Mouse (Mus musculus) heart, postnatal 4 days (tissue): ENCODE measurements at regions not wholly inside any gene's neighbourhood (a gene's known extent, or its start where the extent isn't known, plus 50 kb on each side); places are given as distances from the start of the nearest gene placed in this dataset.
A peak's percentile ranks its signal among the peaks of the same experiment; 100 is the strongest.

Experiments used
- DNase-seq: peaks from one replicate; pipeline ENCODE4 v3.0.0; 2021

DNA sequence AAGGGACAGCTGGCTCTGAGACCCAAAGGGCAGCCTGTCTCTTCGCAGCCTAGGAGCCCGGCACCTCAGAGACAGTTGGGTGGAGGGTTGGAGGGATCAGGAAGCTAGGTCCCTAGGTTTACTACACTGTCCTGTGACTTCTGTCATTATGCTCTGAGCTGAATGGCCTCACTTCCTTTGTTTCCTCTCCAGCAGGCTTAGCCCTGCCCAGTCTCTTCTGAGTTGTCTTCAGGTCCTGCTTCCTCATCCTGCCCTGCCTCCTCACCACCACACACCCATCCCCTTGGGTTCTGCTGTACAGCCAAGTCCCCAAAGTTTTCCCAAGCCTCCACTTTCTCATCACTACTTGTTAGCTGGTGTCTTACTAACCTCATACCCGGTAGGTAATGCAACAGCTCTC lies 122.7 kb upstream of the Ccdc122 start:
- DNase-seq = no peak

DNA sequence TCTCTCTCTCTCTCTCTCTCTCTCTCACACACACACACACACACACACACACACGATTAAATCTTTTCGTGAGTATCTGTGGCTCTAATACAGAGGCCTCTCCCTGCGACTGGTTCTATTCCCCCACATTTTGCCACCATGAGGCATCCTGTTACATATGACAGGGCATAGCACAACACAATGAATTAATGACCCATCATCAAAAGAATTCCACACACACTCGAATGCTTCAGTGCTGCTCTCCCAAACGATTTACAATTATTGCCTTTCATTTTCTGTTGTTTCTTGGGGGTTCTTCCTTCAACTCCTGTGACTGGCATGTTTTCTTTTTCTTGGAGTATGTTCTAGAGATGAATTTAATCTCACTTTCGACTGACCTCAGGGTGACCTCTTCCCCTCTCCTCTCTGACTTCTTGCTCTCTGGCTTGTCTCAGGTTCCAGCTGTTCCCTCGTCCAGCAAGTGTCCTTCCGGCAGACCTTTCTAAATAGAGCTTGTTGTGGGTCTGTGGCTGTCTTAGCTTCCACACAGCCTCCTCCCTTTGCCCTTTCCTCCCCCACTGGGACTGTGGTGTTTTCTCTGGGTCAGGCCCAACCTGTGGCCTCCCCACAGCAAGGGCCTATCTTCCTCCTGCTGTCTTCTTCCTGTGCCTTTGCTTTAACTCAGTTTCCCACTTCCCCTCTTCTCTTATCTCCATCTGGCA lies 124.1 kb upstream of the Ccdc122 start:
- no peak for DNase-seq

DNA sequence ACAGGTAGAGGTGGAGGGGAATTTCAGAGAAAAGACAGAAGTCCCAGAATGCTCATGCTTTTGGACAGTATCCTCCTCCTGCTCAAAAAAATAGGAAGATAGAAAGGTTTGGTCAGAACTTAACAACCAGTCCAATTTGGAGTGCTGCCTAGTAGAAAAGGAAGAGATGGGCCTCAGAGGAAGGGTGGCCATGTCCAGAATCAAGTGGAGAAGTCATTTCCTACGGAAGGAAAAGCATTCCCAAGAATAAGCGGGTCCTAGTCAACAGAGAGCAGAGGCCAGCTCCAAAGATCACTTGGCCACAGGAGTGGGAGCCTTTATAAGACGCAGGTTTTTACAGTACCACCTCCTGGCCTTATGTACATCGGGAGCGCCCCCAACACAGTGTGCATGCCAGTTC lies 125.3 kb upstream of the Ccdc122 start:
- DNase-seq = no peak

DNA sequence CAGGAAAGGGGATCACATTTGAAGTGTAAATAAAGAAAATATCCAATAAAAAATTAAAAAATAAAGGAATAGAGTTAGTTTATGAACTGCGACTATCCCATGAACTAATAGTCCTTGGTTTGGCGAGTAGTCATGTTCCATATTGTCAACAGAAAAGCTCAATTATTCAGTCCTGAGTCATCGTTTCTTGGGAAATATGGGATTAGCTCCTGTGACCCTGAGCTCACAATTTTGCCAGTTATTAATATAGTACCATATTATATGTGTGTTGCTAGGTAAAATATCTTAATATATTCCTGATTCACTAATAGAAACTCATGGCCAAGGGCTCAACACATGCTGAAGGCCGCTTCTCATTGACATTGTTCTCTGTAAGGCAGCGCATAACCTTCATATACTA lies 126.4 kb upstream of the Ccdc122 start:
- DNase-seq = no peak

DNA sequence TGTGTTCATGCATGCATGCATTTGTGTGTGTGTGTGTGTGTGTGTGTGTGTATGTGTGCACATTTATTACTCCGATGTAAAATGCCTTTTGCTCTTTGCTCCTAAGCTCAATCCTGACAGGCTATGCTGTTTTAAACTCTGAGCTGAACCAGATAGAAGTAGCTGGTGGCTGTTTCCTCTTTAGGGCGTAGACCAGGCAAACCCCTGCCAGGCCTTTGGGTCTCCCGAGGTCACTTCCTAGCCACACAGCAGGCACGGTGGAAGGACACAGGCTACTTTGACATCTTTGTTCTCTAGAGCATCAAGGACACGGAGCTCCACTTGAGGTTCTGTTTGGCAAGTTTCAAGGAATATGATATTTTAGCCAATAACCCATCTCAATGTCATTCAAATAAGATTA lies 128.6 kb upstream of the Ccdc122 start:
- DNase-seq = peak; percentile 27

DNA sequence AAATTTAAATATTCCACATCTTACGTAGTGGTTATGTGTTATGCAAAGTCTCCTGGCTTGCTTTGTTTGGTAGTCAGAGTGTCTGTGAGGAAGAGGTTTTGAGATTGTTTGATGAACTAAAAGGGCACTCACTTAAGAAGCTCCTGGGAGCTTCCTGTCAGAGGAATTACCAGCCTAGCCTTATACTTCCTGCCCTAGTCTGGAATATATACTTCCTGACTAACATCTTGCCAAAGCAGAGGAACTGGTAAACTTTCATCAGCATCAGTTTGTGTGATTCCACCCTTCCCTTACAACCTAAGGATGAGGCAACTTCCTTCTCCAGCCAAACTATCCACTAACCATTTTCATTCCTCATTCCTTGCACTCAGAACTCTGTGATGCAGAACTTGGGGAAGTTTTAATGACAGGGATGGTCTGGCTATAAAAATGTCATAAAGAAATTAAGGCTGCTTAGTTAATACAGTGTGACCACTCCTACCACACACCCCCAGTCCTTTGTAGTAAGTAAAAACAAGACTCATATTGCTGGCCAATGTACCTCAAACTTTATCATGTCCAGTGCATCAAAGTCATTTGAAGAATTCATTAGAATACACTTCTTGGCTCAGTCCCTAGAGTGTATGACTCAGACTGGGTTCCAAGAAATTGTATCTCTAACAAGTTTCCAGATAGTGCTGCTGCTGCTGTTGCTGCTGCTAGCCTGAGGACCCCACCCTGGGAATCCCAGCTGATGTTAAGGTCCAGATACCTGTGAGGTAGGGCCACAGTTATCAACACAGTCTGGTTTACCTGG lies 133.4 kb upstream of the Ccdc122 start:
- no peak for DNase-seq

DNA sequence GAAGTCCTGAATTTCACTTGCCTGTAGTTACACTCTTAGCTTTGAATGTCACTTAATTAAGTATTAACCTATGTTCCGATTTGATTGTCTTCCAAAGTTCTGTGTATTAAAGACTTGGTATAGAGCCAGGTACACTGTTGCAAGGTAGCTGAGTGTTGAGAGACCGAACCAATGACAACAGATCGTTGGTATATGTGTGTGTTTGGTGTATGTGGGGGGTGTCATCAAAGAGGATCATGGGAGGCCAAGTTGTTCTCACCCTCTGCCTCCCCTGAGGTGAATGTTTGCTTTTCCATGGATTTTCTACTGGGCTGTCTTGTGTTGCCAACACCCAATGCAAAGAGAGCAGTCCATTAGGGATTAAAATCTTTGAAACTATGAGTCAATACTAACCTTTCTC lies 135.1 kb upstream of the Ccdc122 start:
- no peak for DNase-seq

DNA sequence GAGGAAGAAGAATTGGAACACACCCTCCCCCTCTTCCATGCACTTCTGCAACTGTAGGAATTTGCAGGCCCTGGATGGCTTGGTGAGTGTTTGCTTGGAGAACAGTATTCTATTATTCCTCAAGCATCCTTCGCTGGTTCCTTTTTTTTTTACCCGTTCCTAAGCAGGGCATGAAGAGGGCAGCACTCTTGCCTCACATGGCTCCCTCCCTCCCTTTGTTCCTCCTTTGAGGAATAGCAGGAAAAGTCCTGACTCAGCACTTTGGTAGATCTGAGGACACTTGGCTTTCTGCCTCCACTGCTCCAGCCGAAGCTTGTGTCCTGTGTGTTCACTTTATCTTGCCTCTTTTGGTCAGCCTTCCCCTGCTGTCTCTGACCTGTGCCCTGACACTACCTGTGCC lies 137.2 kb upstream of the Ccdc122 start:
- no peak for DNase-seq

DNA sequence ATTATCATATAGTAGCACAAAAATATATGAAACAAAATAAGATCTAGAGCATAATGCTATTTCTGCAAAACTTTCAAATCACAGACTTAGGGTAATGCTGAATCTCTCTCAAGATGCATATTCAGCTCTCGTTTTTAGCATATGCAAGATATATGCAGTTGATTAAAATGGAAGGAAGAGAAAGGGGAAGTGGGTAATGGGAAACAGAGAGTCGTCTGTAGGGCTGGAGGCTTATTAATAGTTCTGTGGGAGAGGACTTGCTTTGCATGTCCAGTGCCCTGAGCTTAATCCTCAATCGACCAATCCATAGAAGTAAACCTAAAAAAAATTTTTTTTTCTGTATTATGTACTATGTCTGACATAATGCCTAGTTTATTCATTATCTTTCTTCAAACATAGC lies 148.9 kb upstream of the Ccdc122 start:
- DNase-seq = no peak

DNA sequence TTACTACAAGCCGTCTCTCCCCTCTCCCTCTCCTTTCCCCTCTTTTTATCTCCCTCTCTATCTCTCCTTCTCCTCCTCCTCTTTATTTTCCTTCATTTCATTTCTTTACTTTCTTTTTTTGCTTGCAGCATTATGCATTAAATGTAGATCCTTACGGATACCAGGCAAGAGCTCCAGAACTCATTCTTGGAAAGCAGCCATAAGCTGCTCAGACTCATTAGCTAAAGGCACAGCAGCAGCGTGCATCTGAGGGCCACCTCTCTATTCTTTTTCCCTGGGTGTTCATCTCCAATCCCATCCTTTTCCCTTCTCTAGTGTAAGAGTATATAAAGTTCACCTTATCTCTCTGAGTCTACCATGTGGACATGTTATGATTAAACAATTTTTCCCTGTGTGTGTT lies 149.4 kb upstream of the Ccdc122 start:
- DNase-seq = no peak

DNA sequence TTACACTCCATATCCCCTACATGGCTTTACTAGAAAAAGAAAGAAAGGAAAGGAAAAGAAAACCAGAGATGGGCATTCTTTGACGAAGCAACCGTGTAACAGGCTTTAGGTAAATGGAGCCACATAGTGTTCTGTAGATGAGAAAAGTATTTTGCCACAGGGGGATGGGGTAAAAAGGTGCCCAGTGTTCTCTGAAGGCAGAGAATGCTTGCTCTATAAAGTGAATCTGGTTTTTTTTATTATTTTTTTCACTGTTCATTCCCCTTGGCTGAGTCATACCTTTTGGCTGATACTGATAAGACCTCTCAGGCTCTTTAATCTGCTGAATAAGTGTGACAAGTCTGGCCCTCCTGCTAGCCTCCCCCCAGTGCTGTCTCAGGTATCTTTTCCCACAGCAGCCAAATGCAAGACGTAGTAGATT lies 153.3 kb upstream of the Ccdc122 start:
- no peak for DNase-seq

DNA sequence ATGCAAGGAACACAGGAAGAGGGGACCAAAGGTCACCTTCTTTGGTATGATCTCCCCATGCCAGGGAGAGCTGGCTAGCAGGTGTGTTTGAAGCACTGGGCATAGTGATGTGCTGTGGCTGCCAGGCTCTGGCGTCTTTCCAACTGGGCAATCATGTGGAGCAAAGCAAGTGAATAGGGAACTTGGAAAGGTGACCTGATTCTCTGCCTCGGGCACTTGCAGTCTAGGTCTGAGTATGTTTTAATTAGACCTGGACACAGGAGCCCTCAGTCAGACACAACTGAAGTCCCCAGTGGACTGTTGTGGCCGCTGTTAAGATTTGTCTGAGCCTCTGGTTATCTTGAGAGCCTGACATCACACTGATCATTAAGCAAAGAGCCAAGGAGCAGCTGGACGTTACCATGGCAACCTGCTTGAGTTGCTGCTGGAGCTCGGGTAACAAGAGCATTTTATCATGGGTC lies 153.8 kb upstream of the Ccdc122 start:
- DNase-seq = peak; percentile 85

DNA sequence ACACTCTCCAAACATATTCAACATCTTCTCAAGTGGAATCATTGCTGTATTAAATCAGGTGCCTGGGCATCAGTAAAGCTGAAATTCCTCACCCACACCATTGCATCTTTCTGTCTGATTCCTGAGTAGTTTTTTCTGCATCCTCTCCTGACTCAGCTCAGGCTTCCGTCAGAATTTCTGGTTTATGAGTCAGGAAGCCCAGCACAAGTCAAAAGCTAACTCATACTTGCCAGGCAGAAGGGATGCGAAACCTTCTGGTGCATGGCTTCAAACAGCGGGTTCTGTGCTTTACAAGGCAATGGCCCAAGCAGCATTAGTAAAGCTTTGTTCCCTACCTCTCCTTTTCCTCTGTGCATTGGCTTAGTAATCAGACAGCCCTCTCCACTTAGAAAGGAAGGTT lies 155.7 kb upstream of the Ccdc122 start:
- no peak for DNase-seq

DNA sequence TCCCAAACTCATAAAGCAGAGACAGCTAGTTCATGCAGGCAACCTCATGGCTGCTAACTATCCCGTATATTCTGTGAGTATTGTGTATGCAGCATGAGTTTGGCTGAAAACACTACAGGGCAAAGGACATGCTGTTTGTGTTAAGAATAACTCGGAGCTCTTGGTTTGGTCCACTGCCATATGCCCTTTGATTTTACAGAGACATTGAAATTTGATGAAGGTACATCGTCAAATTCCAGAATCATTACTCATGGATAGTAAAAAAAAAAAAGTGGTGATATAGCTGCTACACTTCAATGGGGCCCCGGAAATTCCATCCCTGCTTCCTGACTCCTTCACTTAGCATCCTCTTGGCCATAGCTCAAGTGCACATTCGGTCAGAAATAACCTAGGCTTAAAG lies 159.3 kb upstream of the Ccdc122 start:
- DNase-seq = no peak

DNA sequence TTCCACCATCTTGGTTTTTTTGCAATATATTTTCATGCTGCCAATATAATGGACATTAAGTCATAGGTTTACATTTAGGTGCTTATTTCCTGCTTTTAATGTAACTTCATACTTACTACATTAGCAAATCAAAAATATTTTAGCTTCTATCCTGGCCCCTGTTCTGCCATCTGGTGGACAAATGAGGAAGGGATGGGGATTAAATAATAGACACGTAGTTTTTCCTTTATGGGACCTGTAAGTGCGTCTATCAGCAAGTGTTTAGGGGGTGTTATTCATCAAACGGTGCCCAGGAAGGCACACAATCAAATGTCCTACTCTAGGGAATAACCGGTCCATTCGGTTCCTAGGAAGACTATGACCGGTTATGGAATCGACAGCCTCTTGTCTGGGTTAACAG lies 160.6 kb upstream of the Ccdc122 start:
- DNase-seq = peak; percentile 72

DNA sequence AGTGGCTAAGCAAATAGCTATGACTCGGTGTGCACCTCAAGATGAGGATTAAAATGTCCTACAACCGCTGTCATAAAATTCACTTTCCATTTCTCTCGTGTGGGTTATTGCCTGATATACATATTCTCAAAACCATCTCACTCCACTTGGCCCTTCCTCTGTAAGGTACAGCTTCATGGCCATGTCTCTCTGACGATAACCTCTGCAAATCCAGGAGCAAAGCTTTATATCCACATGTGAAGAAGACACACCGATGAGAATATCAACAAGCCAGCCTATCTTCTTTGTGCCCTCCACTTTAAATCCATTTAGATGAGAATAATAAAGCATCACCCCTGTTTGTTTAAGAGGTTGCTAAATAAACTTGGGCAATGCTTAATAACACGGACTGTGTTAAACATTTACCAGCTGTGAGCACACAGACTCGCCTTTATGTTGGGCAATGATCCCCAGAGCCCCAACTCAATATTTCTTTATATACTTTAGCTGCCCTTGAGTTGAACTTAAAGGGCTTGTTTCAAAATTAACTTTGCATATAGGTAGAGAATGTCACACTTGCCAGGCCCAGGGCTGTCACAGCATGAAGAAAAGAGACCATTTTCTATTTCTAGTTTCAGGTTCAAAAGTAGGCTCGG lies 161.2 kb upstream of the Ccdc122 start:
- no peak for DNase-seq

DNA sequence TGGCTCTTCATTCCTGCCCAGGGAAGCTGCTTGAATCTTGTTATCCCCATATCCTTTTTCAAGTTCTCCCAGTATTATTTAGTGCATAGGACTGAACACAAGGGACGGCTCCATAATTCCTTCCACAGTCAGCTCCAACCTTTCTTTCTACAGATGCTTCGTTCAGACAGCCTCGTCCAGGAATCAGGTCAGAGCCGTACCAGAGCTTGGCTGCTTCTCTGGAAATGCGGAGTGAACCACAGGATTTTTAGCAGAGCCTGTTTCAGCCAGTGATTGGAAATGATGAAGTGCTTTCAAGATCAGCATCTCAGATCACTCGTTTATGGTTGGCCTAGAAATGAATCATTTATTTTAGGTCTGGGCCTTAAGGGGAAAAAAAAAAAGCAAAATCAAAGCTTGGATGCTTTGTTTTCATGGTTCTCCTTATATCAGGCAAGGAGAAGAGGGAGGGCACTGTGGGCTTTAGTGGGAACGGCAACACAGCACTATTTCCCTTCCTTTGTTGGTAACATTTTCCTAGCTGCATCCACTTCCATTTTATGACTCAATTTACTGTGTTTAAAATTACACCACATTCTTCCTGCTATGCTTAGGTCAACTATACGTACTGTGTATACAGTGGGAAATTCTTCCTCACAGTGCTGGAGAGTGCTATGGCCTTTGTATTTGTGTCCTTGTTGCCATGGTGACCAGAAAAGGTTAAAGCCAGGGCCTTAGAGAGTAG lies 161.9 kb upstream of the Ccdc122 start:
- DNase-seq = no peak

DNA sequence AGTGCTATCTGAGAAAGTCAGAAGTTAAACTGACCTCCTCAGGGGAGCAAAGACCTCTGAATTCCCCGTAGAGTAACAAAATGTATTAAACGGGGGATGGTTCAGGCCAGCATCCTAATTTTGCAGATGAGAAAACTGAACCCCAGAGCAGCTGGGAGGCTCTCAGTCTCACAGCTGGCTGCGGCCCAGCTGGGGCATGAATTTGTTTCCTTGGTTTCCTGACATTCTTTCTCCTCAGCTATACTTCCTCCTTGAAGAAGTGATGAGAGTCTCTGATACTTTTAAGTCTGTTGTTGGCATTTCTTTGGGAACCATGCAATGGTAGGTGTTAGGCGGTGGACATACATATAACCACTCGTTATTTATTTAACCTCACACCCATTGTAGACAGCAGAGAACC lies 162.9 kb upstream of the Ccdc122 start:
- no peak for DNase-seq

DNA sequence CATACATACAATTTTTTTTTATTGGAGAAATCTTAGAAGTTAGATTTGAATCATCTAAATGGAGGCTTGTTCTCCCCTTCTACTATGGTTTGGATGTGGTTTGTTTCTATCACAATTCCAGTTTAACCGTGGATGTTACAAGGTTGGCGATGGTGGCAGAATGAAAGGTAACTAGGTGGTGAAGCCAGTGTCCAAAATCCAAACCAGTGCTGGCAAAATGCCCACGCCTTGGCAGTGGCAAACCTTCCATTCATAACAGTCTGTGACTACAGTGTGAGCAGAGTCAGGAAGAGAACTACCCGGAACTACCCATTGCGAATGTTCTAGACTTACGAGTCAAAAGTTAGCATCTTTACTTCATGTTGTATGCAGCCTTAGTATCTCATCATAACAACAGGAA lies 163.6 kb upstream of the Ccdc122 start:
- DNase-seq = no peak

DNA sequence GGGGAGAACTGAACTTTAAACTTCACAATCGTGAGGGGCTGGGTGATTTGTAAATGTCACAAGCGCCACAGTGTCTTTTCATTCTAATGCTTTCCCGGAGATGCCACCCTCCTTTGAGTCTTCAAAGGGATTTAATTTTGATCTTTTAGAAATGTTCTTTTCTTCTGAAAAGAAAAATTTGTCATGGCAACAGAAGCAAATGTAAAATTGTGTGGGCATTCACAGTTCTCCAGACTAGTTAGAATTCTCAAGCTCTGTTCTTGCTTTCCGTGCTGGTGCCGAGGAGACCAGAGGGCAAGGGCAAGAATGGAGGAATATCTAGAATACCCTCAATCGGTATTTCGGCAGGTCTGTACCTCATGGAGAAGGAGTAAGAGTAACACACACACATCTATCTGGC lies 164.1 kb upstream of the Ccdc122 start:
- no peak for DNase-seq

DNA sequence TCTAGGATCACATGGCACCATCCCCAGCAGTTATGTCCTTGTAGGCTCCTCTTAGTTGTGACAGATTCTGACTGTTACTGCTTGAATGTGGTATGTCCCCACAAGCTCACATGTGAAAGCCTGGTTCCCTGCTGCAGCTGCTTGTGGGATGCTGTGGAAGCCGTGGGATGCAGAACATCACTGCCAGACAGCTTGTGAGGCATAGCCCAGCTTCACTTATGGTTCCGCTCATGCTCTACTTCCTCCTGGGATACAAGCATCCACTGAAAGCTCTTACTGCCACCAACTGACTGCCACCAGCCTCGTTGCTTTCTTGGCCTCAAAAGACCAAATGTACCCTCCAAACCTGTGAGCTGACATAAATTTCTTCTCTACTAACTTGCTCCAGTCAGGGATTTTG lies 167.7 kb upstream of the Ccdc122 start:
- DNase-seq = no peak

DNA sequence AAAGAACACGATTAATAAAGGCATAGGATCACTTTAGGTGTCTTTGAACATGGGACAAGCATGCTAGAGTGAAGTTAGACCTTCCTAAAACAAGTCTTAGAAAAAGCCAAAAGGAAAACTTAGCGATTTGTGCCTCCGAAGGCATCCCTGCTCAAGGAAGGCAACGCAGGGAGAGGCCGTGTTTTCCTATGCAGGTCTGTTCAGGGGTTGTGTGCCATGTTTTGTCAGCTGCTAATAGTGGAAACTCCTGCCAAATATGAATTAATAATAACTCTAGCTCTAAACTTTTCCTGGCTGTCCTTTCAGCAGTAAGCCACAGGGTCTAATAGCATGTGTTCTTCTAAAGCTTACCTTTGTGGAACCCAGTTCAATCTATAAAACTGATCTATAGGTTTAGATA lies 168.4 kb upstream of the Ccdc122 start:
- no peak for DNase-seq

DNA sequence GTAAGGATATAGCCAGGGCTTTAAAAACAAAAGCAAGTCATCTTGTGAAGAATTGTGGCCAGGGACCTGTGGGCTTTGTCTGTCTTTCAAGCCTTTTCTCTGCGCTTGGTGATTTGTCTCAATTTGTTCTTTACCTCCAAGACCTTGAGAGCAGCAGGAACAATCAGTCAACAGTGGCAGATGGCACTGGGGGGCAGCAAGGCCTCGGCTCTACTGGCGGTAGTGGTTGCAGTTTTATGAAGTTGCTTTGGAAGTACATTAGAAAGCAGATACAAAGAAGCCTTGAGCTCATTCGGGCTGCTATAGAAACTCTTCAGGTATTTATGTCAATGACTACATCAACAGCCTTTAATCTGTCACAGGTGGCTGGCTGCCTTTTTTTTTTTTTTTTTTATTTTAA lies 171.9 kb upstream of the Ccdc122 start:
- DNase-seq = no peak
